Mouse (Mus musculus) lung, postnatal 0 days (tissue): Measurements from ENCODE around the gene Cdkal1. TPM values are rescaled to one million over a fixed set of nuclear protein-coding genes. Genes with fewer than 3 reads are reported as not detected.

Source experiments
- ATAC-seq: fragments of 200-750 bp; cut with Nextera tagmentation; 2 replicates; pipeline ENCODE4 v1.8.0; 2017; ENCODE audit warnings: moderate library complexity
- DNase-seq: peaks from one replicate; pipeline ENCODE4 v3.0.0-alpha.2; 2016; ENCODE audit warnings: low spot score
- H3K27ac ChIP-seq: fragments of 300-500 bp; sonication (generic); 2 replicates; pipeline ENCODE4 v1.5.1; 2014; ENCODE audit warnings: antibody characterized with exemption, mild to moderate bottlenecking, low read length, mixed read lengths
- H3K27me3 ChIP-seq: fragments of 300-500 bp; sonication (generic); replicated peaks from 2 replicates; pipeline ENCODE4 v1.6.1; 2014; ENCODE audit warnings: low read length, mixed read lengths; ENCODE audit not compliant: insufficient read depth
- H3K36me3 ChIP-seq: fragments of 300-500 bp; sonication (generic); 2 replicates; pipeline ENCODE4 v1.6.1; 2014; ENCODE audit warnings: low read length, mixed read lengths; ENCODE audit not compliant: insufficient read depth
- H3K4me1 ChIP-seq: fragments of 300-500 bp; sonication (generic); 2 replicates; pipeline ENCODE4 v1.6.1; 2014; ENCODE audit warnings: antibody characterized with exemption, low read depth, low read length, mixed read lengths; ENCODE audit not compliant: insufficient read depth
- H3K4me2 ChIP-seq: fragments of 300-500 bp; sonication (generic); replicated peaks from 2 replicates; pipeline ENCODE4 v1.6.1; 2014; ENCODE audit warnings: low read depth, mild to moderate bottlenecking, low read length, moderate library complexity, mixed read lengths
- H3K4me3 ChIP-seq: fragments of 300-500 bp; sonication (generic); 2 replicates; pipeline ENCODE4 v1.5.1; 2014; ENCODE audit warnings: low read depth, low read length
- H3K9ac ChIP-seq: fragments of 300-500 bp; sonication (generic); replicated peaks from 2 replicates; pipeline ENCODE4 v1.6.1; 2014; ENCODE audit warnings: low read depth, mild to moderate bottlenecking
- H3K9me3 ChIP-seq: fragments of 300-500 bp; sonication (generic); 2 replicates; pipeline ENCODE4 v1.6.1; 2016; ENCODE audit warnings: low read length, mixed read lengths
- CTCF ChIP-seq: IDR thresholded peaks from 2 replicates; pipeline ENCODE4 v1.5.1; 2016; ENCODE audit warnings: antibody characterized with exemption, mild to moderate bottlenecking
- EP300 ChIP-seq: IDR thresholded peaks from 2 replicates; pipeline ENCODE4 v1.6.1; 2016; ENCODE audit warnings: antibody characterized with exemption, mild to moderate bottlenecking, control low read depth
- WGBS: fragments of 180-500 bp; shearing (Covaris S2); extraction: QIAGEN DNeasy Blood & Tissue Kit; methylation state at CpG from one replicate; pipeline ENCODE4 v1.1.7; 2014; 5-methylcytosine and 5-hydroxymethylcytosine counted together
- polyA plus RNA-seq: library from polyadenylated mRNA; unstranded; fragments of >200 nt; fragmentation: Nextera tagmentation; extraction: Ambion mirVana; gene quantifications from 2 replicates; pipeline ENCODE4 v1.2.1, GENCODE M21; 2015

The Cdkal1 gene
- polyA plus RNA-seq, 1 experiment from 2014 or later: 14.7 TPM

DNA sequence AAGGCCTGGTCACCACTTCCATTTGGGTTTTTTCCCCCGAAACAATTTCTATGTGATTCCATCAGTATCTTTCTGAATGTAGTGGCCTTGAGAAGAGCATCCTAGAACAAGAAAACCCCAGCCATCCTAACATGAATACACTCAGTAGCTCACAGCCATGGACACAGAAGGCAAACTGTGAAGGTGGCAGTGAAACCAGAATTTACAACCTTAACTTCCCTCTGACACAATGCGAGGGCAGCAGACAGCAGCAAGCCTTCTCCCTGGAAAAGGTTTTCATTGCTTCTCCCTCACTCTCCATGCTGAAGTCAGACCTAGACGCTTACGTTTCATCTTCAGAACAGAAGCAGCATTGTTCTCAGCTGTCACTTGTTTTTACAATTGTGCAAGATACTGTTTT lies 87.9 kb downstream of the Cdkal1 start:
- 61% methylated on average over 4 of the region's 4 CpGs for WGBS
- Histone ChIP-seq H3K9me3 (no peaks in the 10 kb centered on the region), H3K4me3 (no peak overlapping the region), H3K36me3 (no peaks in the 10 kb centered on the region), H3K4me2 (no peak overlapping the region), H3K9ac (no peak overlapping the region), H3K27ac (no peak overlapping the region), H3K4me1 (peaks cover 7% of the 10 kb centered on the region; the same call in 1 of the 2 replicates), H3K27me3 (no peaks in the 10 kb centered on the region)
- DNase-seq (no peak), ATAC-seq (no peak)
- TF ChIP-seq EP300 (no peak), CTCF (no peak)

DNA sequence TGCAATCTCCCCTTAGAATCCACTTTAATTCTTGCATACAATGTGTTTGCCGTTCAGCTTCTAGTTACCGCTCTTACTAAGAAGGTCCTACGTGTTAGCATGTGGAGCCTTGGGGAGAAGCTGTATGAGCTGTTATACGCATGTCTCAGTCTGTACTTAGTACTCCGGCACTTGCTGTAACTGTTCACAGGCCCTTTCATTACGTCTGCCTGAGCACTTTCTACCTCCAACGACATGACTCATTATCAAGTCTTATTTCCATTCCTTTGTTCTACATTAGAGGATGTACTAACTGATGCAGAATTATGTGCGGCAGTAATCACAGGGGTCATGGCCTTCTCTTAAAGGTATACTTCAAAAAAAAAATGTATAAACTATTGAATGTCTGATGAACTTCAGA lies 89.1 kb downstream of the Cdkal1 start:
- Histone ChIP-seq H3K4me2 (no peak overlapping the region), H3K27me3 (no peaks in the 10 kb centered on the region), H3K4me1 (peaks cover 7% of the 10 kb centered on the region; the same call in 1 of the 2 replicates), H3K9me3 (no peaks in the 10 kb centered on the region), H3K9ac (no peak overlapping the region), H3K36me3 (no peaks in the 10 kb centered on the region), H3K27ac (no peak overlapping the region), H3K4me3 (no peak overlapping the region)
- TF ChIP-seq CTCF: no peak
- TF ChIP-seq EP300: no peak
- 62% methylated on average over 8 of the region's 8 CpGs for WGBS
- no peak for ATAC-seq
- DNase-seq: no peak

DNA sequence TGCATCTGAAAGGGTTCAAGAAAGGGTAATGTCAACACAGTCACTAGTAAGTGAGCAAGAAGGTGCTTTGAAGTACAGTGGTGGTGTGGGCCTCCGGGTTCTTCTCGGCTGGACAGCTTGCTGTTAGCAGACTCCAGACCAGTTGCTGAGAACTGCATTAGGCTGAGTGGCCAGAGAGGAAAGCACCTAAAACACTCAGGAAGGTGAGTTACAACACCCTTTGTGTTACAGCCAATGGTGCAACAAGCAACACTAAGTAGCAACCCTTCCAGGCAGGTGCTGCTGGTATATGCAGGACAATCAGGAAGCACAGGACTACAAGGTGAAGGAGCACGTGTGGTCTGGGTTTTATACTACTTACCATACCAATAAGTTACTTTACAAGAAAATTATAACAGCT lies 90.2 kb downstream of the Cdkal1 start:
- H3K27ac ChIP-seq: no peak overlapping the region
- H3K9ac ChIP-seq: no peak overlapping the region
- H3K4me3 ChIP-seq: no peak overlapping the region
- TF ChIP-seq CTCF: no peak
- no peak for TF ChIP-seq EP300
- no peaks in the 10 kb centered on the region for H3K9me3 ChIP-seq
- H3K27me3 ChIP-seq: no peaks in the 10 kb centered on the region
- WGBS: 31% methylated on average over 3 of the region's 3 CpGs
- H3K4me1 ChIP-seq: peaks cover 4% of the 10 kb centered on the region; the same call in 1 of the 2 replicates
- ATAC-seq: peak; percentile 64
- no peaks in the 10 kb centered on the region for H3K36me3 ChIP-seq
- DNase-seq: peak; percentile 68
- H3K4me2 ChIP-seq: no peak overlapping the region

DNA sequence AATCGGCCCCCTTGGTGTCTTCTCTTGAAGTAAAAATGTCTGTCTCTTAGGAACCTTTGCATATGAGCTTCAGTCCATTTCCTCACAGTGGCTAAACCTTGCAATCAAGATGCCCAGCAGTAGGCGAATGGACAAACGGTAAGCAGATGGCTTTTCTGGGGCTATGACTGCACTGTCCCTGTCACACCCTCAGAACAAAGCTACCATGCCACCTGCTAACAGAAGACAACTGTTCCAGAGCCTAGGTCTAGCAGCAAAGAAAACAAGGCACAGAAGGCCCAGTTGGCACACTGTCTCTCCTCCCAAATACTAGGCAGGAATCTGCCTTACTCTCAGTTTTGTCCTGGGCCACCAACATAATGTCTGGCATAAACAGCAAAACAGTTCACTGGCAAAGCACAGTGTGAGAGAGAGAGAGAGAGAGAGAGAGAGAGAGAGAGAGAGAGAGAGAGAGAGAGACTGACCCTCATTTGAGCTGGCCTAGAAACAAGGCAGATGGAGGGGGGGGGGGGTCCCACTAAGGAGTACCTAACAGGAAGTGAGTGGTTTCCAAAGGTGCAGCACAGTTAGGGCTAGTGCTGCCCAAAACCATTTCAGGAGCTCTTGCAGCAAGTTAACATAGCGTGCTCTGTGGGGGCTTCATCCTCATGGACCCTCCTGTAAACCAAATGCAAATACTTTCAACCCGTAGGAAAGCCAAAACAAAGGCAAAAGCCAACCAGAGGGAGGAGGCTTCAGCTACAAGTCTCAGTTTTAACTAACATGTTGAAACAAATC lies 95.6 kb downstream of the Cdkal1 start:
- TF ChIP-seq CTCF: no peak
- no peak for TF ChIP-seq EP300

DNA sequence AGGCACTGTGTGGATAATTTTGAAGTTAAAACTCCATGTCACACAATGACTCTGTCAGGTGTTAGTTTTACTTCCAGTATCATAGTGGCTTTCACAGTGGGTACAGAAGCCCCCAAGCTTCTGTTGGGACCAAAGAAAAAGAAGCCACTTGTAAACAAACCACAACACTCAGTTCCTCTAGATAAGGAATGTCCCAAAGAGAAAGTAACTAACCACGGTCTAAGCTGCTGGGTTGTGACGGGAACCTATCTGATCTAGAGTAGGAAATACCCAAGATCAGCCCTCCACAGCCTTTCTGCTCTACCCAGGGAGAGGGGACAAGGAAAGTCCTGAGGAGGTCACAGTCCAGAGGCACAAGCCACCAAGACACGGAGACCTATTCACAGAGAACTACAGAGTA lies 99.4 kb downstream of the Cdkal1 start:
- ATAC-seq (no peak), DNase-seq (no peak)
- Histone ChIP-seq H3K4me1 (no peaks in the 10 kb centered on the region), H3K4me2 (no peak overlapping the region), H3K4me3 (no peak overlapping the region), H3K27ac (no peak overlapping the region), H3K9ac (no peak overlapping the region), H3K36me3 (no peaks in the 10 kb centered on the region), H3K9me3 (no peaks in the 10 kb centered on the region), H3K27me3 (no peaks in the 10 kb centered on the region)
- TF ChIP-seq CTCF (no peak), EP300 (no peak)
- 48% methylated on average over 3 of the region's 3 CpGs for WGBS

More for the DNA sequence above, 95.6 kb downstream of the Cdkal1 start:
- no peaks in the 10 kb centered on the region for H3K27me3 ChIP-seq
- no peak overlapping the region for H3K27ac ChIP-seq
- 83% methylated on average over 5 of the region's 5 CpGs for WGBS
- no peak for DNase-seq
- H3K9ac ChIP-seq: no peak overlapping the region
- ATAC-seq: no peak
- H3K36me3 ChIP-seq: no peaks in the 10 kb centered on the region
- H3K4me1 ChIP-seq: no peaks in the 10 kb centered on the region
- no peak overlapping the region for H3K4me2 ChIP-seq
- H3K9me3 ChIP-seq: no peaks in the 10 kb centered on the region
- no peak overlapping the region for H3K4me3 ChIP-seq

DNA sequence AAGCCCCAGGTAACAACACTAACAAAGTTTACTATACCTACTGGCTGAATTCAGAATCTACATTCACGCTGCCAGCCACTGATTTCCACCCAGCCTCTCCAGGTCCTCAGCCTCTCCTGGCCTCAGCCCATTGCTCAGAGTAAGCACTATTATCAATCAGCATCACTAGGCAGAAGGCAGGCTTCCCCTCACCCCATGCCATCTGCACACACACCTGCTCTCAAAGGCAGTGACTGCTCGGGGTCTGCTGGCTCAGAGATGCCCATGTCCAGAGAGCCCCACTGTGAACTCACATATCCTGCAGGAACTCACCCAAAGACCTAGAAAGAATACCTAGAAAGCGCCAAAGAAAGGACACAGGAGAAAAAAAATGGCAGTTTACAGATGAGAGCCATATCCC lies 102.2 kb downstream of the Cdkal1 start:
- Histone ChIP-seq H3K4me2 (no peak overlapping the region), H3K9ac (no peak overlapping the region), H3K36me3 (no peaks in the 10 kb centered on the region), H3K27ac (no peak overlapping the region), H3K4me3 (no peak overlapping the region), H3K9me3 (no peaks in the 10 kb centered on the region), H3K27me3 (no peaks in the 10 kb centered on the region), H3K4me1 (no peaks in the 10 kb centered on the region)
- DNase-seq (no peak), ATAC-seq (no peak)
- WGBS: 90% methylated on average over 3 of the region's 3 CpGs
- TF ChIP-seq CTCF: no peak
- TF ChIP-seq EP300: no peak
